Mouse (Mus musculus) brain, embryonic 14.5 days (tissue): Measurements from ENCODE around the gene C1qtnf1.

ENCODE experiments used
- CTCF ChIP-seq: fragments of 200-500 bp; IDR thresholded peaks from 2 replicates; pipeline ENCODE4 v1.5.1; 2012; ENCODE audit warnings: inconsistent platforms, mild to moderate bottlenecking, moderate library complexity, borderline replicate concordance; ENCODE audit not compliant: insufficient read depth, insufficient read length; ENCODE audit errors: extremely low read depth
- POLR2A ChIP-seq: fragments of 200-500 bp; IDR thresholded peaks from 2 replicates; pipeline ENCODE4 v1.6.1; 2012; ENCODE audit warnings: mild to moderate bottlenecking, inconsistent platforms, borderline replicate concordance; ENCODE audit not compliant: poor library complexity, insufficient read depth, insufficient read length, severe bottlenecking; ENCODE audit errors: extremely low read depth

DNA sequence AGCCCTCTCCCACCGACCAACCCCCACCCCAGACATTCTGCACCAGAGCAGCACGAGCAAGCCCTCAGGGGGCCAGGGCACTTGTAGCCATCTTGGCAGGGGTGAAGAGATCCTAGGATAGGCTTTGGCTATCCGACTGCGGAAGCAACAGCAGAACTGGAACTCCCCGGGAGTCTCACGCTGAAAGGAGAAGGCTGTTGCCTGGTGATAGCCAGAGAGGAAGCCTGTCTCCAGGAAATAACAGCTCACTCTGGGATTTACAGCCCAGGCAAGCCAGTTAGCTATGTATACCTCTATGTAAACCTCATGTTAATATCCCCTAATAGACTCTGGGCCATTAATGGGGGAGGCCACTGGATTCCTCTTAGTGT, 27.5 kb upstream of the C1qtnf1 start:
- TF ChIP-seq POLR2A, result no peak
- no peak for TF ChIP-seq CTCF
